Mouse (Mus musculus): Measurements from ENCODE around the gene Snx4.

The Snx4 gene

DNA sequence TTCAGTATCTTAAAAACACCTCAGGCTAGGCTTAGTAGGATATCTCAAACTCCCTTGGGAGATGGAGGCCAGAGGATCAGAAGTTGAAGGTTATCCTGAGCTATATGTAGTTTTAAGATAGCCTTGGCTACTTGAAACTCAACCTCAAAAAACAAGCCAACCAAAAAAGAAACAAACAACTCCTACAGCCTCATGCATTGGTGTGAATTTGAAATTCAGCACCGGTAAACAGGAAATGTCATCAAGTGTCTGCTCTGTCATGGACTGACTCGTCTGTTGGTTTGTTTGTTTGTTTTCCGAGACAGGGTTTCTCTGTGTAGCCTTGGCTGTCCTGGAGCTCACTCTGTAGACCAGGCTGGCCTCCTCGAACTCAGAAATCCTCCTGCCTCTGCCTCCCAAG, 20.6 kb downstream of the Snx4 start:
- DNase-seq (ENCODE audit: low read depth, low spot score) = peak; percentile 34

DNA sequence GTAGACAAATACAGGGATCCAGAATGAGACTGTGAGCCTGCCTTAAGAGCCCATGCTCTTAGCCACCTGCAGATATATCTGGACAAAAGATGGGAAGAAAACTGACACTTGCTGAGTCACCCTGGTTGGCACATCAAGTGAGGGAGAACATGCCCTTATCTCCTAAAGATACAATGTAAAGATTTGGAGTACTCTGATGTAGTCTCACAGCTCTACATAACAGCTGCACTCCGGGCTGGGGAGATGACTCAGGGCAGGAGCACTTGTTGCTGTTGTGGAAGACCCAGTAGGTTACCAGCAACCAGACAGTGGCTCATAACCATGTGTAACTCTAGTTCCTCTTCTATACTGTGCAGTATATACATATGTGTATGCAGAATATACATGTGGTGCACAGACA, 31.8 kb downstream of the Snx4 start:
- DNase-seq (ENCODE audit: low read depth, low spot score) = no peak

DNA sequence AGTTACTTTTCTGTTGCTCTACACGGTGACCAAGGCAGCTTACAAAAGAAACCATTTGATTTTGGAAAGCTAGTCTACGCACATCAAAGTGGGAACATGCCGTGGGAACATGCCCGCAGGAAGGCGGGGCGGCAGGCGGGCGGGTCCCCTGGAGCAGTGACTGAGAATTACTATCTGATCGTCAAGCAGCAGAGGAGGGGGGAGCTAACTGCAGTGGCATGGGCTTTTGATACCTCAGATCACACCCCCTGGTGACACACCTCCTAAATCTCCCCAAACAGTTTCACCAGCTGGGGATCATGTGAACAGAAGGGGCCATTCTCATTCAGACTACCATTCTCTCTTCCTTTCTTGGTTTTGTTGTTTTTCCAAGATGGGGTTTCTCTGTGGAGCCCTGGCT, 37.3 kb downstream of the Snx4 start:
- peak; percentile 63 for DNase-seq (ENCODE audit: low read depth, low spot score)

DNA sequence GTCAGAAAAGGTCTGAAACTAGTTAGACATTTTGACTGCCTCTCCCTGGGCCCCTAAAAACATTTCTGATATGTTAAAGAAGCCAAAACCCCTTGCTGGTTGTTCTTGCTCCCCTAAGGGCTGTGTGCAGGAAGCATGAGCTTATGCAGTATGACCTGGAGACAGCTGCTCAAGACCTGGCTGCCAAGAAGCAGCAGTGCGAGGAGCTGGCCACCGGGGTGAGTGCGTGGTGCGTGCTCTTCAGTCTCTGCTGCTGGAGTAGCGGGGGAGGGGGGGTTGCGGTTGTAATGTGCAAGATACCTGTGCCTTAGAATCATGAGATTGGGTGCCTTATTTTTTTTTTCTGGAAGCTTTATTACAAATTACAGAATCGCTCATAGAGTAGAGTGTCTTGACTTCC, 38.7 kb downstream of the Snx4 start:
- DNase-seq (ENCODE audit: low read depth, low spot score) = peak; percentile 30

DNA sequence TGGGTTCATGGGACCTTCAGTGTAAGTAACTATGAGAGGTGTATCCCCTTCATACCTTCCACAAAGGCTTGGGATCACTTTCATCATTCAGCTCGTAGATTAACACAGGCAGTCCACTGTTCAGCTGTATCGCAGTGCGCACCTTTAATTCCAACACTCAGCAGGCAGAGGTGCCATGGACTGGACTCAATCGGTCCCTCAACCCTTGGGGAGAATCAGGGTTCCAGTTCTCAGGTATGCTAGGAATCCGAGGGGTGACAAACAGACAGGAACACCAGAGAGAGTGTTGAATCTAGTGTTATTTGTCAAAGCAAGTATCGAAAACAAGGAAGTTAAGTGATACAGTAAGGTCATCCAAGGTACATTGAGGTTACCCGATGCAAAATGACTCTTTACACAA, 41.0 kb downstream of the Snx4 start:
- peak; percentile 15 for DNase-seq (ENCODE audit: low read depth, low spot score)

DNA sequence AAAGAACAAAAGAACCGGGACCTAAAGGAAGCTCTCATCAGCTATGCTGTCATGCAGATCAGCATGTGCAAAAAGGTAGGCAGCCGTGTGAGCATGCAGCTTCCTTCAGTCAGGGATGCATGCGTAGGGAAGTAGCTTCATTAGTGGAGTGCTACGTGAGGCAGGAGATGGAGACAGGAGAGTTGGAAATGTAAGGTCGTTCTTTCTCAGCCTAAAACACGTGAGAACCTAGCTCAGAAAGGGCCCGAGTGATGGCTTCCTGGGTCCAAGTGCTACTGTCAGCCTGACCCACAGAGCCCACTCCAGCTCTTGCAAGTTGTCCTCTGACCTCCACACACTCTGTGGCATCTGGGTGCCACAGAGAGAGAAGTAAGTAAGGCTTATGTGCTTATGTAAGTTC, 43.4 kb downstream of the Snx4 start:
- DNase-seq (ENCODE audit: low read depth, low spot score) = no peak

DNA sequence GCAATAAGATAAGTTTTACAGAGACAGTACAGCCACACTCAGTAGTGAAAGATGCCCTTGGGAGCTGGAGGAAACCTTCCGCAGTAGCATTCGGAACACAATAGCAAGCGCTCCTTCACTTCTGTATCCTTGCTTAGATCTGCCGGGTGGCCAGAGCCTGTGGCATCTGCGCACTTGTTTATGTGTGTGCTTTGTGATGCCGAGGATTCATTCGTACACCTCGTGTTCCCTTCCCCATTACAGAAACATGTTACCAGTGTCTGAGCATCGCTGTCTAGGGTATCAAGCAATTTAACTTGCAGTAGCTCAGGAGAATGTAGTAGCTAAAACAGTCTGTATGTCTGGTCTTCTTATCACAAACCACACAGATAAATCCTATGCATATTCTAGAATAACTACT, 44.1 kb downstream of the Snx4 start:
- no peak for DNase-seq (ENCODE audit: low read depth, low spot score)

DNA sequence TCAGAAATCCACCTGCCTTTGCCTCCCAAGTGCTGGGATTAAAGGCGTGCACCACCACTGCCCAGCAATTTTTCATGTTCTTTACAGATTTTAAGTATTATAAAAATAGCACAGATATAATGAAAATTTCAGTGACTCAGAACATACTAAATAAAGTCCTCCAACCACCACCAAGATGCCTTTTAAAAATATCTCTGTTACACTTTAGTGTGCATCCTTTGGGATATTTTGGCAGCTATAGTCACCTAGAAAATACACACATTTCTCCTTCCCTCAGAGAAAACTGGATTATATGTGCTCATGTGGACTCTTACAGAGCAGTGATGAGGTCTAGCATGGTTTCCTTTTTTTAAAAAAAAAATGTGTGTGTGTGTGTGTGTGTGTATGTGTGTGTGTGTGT, 46.3 kb downstream of the Snx4 start:
- DNase-seq (ENCODE audit: low read depth, low spot score) = no peak

DNA sequence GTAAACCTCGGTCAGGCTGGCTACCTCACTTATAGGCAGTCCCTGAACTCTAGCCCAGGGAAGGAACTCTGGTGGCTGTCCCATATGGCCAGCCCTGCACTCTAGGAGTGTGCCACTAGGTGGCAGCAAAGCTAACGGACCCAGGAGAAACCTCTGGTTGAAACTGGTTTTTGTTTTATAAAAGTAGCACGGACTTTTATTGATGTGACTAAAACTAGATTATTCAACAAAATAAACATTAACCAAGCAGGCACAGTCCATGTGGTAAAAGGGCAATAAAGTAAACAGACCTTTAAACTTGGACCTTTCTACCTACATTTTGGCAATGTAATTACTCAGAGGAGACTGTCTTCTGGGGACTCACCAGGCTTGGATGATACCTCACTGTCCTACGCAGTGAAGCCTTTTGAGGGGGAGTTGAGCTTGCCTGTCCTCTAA, 55.4 kb downstream of the Snx4 start:
- DNase-seq (ENCODE audit: low read depth, low spot score) = peak; percentile 69

DNA sequence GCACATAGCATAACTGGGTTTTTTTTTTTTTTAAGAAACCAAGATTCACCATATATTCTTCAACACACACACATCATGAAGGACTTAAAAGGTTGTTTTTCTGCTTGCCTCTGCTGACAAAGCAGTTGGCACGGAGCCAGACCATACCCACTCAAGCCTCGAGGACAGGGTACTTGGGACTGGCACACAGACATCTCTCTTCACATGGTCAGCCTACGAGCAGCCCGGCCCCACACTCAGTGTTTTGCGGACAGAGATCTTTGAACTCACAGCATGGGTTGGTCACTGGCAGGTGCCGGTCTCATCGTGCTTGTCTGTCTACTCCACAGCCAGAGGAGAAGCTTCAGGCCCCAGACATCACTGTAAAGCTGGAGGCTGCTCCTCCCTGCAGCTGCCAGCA, 56.5 kb downstream of the Snx4 start:
- no peak for DNase-seq (ENCODE audit: low read depth, low spot score)

DNA sequence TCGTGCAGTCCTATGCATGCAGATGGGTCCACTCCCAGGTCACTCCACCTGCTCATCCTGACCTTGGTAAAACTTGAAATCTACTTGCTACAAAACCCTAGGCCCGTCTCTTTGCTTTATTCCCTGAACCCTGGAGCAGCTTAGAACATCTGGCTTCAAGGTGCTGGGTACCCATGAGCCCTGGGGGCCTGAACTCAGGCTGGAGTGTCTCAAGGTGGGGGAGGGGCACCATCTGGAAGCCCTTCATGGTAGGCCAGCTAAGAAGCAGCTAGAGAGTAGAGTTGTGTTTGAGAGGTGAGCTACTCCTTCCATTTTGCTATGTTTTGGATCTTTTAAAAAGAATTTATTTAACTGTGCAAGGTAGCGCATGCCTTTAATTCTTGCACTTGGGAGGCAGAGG, 57.8 kb downstream of the Snx4 start:
- DNase-seq (ENCODE audit: low read depth, low spot score) = no peak

DNA sequence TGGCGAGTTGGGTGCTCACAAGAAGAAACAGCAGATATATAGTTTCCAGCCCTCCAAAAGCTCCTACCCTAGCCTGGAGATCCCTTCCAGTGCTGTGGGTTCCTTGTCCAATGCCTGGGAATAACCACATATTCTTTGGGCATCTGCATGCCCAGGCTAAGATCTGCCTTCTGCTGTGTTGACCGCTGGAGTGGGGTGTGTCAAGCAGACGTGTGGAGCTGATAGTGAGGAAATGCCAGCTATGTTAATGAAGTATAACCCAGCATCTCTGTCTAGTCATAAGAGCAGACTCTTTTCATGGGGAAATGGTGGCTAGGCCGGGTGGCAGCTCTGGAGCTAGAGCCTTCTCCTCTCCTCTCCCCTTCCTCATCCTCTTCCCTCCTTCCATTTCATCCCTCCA, 64.4 kb downstream of the Snx4 start:
- DNase-seq (ENCODE audit: low read depth, low spot score) = no peak

DNA sequence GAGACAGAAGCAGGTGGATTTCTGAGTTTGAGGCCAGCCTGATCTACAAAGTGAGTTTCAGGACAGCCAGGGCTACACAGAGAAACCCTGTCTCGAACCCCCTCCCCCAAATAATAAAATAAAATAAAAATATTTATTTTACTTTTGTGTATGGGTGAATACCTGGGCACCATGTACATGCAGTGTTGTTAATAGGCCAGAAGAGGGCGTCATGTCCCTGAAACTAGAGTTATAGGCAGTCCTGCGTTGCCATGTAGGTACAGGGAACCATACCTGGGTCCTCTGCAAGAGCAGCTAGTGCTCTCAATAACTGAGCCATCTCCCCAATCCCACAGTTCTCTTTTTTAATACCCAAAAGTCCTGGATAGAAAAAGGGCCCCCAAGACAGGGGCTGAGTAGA, 66.4 kb downstream of the Snx4 start:
- DNase-seq (ENCODE audit: low read depth, low spot score) = peak; percentile 56

DNA sequence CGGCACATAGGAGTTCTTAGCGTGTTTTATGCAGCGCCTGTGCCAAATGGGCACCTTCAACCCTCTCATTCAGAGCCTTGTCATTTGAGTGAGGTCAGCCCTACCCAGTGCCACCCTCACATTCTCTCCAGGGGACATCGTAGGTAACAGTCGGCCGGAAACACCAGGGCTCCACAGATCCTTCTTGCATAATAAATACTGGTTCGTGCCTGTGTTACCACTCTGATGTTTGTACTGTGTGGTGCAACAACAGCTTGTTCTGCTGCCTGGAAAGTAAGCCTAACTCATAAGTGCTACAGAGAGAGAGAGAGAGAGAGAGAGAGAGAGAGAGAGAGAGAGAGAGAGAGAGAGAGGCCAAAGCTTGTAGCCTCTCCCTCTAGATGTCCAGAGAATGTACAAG, 66.8 kb downstream of the Snx4 start:
- DNase-seq (ENCODE audit: low read depth, low spot score) = no peak

DNA sequence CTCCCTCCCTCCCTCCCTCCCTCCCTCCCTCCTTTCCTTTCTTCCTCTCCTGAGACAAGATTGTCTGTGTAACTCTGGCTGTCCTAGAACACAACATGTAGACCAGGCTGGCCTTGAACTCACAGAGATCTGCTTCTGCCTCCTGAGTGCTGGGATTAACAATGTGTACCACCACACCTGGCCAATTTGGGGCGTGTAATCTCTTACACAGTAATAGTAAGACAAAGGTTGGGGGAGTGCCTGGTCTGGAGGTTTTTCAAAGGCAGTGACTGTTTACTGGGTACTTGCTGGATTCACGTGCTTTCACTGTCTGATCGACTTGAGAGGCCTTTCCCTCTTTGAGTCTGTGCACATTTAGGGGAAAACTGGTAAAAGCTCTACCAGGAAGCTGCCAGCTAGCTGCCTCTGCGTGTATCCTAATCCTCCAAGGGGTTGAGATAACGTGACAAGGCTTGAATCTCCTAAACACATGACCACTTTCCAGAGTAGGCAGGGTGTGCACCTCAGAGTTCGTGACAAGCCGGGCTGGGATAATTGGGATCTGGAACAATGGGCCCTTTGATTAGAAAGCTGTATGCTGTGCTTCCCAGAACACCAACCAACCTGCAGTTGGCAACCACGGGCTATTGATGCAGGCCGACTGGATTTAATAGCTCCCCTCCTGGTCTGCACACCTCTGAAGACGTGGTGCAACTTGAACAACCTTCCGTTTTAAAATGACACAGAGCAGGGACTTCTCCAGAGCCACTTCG, 74.6 kb downstream of the Snx4 start:
- peak; percentile 41 for DNase-seq (ENCODE audit: low read depth, low spot score)

DNA sequence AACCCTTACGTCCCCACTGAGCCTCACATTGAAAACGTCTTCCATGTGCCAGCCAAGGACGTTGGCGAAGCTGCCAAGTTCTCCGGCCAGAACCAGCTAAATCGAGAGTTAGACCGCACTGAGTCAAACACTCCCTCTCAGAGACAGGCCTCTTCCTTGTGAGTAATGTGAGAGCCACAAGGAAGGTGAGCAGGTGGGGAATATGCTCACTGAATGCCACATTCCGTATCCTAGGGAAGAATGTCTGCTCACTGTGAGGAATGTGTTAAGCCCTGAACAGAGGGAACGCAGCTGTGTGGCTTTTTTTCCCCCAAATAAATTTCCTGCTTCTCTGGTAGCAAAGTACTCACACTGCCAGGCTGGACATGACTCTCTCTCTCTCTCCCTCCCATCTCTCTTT, 75.3 kb downstream of the Snx4 start:
- peak; percentile 85 for DNase-seq (ENCODE audit: low read depth, low spot score)

DNA sequence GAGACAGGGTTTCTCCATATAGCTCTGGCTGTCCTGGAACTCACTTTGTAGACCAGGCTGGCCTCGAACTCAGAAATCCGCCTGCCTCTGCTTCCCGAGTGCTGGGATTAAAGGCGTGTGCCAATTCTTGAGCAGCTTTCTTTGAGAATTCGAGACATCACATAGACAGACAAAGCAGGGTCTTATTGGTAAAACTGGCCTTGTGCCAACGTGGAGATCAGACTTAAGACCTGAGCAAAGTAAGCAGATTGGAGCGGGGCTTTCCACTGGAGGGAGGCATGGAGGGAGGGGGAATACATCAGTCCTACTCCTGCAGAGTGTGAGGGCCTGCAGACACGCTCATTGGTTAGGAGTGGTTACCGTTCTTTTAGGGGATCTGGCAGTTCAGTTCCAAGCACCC, 75.9 kb downstream of the Snx4 start:
- no peak for DNase-seq (ENCODE audit: low read depth, low spot score)

DNA sequence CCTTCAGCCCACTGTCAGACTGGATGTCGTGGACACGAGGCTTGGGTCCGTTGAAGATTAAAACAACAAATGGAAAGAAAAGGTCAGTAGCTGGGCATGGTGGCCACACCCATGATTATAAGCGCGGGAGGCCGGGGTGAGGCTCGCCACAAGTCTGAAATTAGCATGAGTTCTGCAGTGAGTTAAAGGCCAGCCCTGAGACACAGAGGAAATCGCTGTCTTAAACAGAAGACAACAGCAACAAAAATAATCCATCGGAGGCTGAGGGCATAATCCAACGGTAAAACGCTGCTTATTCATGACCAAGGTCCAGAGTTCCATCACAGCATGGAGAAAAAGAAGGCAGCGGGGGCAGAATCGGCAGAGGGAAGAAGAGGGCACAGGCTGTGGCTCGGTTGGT, 81.8 kb downstream of the Snx4 start:
- no peak for DNase-seq (ENCODE audit: low read depth, low spot score)

DNA sequence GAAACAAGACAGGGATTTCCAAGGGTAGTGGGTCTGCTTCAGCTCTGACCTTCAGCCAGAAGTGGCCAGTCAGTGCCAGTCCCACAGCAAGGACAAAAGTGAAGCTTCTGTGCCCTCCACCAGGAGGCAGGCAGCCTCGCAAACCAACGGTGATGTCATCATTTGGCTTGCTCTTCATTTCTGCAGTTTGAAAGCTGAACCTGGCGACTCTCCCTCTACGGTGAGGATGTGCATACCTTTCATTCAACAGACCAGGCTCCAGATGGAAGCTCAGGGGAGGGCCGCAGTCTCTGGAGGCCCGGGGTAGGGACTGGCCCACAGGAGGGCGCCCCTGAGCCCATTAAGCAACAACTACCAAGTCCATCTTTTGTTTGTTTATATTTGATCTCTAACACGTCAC, 85.9 kb downstream of the Snx4 start:
- DNase-seq (ENCODE audit: low read depth, low spot score) = peak; percentile 92

DNA sequence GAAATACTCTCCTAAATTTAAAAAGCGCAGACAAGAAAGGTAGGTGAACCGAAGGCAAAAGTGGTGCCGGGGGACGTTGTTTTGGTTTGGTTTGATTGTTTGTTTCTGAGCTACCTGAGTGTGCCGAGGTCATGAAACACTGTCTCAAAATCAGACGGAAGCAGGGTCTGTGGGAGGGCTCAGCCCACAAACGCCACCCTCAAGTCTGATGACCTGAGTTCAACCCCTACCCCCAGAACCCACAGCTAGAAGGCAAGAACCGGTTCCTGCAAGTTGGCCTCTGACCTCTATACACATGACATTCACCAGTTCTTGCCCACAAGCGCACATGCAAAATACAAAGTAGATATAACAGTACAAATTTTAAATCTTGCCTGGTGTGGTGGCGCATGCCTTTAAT, 86.4 kb downstream of the Snx4 start:
- peak; percentile 43 for DNase-seq (ENCODE audit: low read depth, low spot score)

DNA sequence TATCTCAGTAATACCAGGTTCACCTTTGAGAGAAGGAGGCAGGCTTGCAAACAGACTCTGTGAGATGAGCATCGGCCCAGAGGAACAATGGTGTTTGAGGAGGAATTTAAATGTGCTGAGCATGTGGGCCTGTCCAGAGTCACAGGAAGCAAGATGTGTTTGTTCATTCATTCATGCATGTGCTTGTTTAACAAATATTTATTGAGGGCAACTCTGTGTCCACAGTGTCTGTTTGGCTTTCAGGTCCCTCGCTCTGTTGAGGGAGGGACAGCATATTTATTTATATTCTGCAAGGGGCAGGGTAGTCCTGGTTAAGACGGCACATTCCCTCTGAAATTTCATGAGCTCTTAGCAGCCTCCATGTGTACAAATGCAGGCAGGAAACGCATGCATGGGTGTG, 87.2 kb downstream of the Snx4 start:
- no peak for DNase-seq (ENCODE audit: low read depth, low spot score)

DNA sequence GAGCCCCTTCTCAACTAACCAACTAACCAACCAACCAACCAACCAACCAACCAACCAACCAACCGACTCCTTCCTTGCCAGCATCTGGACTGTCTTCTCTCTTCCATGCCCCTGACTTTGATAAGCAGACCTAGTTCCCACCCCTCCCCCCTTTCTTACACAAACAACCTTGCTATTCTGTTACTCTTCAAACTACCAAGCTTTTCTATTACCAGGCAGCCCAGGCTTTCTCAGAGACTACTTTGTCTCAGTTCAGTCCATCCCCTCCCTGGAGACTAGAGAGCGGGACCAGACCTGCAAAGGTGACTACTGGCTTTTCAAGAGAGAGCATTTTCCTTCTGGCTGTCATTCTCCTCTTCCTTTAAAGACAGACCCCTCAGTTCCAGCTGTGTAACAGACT, 88.2 kb downstream of the Snx4 start:
- DNase-seq (ENCODE audit: low read depth, low spot score) = no peak

DNA sequence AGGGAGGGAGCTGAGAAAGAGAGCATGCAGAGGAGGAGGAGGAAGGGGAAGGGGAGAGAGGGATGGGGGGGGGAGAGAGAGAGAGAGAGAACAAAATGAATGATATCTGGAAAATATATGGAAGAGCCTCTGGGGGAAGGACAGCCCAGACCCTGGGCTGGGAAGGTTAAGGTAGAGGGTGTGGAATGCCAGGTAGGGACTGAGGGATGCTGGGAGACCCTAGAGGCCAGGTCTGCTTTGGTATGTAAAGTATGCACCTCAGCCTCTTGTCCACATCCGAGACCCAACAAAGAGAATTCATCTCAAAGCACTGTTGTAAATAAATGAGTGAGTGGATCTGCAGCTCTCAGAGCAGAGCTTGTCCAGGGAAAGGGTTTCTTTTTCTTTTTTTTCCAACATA, 91.1 kb downstream of the Snx4 start:
- DNase-seq (ENCODE audit: low read depth, low spot score) = peak; percentile 21

DNA sequence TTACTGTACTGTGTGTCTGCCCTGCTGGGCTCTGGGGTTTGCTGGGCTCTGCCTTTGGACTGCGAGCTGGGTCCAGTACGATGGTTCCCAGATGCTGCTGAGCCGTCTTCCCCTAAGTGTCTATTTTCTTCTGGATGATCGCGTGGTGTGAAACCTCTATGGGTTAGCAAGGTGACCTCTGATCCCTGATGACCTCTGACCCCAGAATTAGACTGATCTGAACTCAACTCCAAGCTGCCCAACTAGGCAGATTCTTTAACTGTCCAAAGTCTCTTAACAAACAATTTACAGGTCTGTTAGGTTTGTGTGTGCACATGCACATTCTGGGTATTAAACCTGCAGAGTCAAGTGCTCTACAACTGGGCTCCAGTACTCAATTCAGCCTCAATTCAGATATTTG, 91.9 kb downstream of the Snx4 start:
- DNase-seq (ENCODE audit: low read depth, low spot score) = no peak

Measured in R1 (cell line).